13 mouse cellular contexts compared by ENCODE assay signal in the genomic region with DNA sequence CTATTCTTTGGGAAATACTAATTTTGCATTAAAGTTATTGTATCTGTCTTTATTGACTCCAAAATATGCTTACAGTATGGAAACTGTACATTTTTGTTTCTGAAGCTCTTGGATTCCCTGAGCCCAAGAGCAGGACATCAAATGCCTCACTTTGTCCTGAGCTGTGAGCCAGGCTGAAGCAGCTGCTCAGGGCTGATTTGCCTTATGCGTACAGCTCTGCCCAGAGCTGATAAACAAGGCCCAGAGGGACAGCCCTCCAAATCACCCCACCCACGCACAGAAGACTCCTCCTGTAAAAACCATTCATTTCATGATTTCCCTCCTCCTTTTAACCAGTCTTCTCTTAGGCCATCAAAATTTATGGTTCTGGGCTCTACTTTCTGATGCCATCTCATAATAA. TPM values are rescaled to one million over a fixed set of nuclear protein-coding genes. Genes with fewer than 3 reads are reported as not detected.
DNase-seq lines count a peak whose midpoint lies in the region; ATAC-seq and TF ChIP-seq lines count a peak whose summit lies in the region.
"Had no signal": no experiment of that assay in that cellular context is flagged by ENCODE, and none has a peak within 500 bp of the region (broad histone marks: within the 10 kb centered on the region; RNA-seq: fewer than 3 reads in every experiment).

No protein-coding gene starts in this region.

- no peaks in the 10 kb centered on the region for H3K27me3 ChIP-seq in forebrain, embryonic 10.5 days (ENCODE audit: poor library complexity, severe bottlenecking)
- no peaks in the 10 kb centered on the region for H3K27me3 ChIP-seq in forebrain, embryonic 15.5 days
- H3K27me3 ChIP-seq in CH12.LX (replicated peaks), result no peaks in the 10 kb centered on the region
- H3K27me3 ChIP-seq in liver, embryonic 12.5 days (replicated peaks), result no peaks in the 10 kb centered on the region

- TF ChIP-seq EP300 in CH12.LX (IDR thresholded peaks at IDR 0.05; ENCODE audit: low read length), result peak; percentile 47; the same call in 1 of the 2 replicates

- peak overlapping the region; percentile 66 for H3K27ac ChIP-seq in forebrain, embryonic 10.5 days
- no peak overlapping the region for H3K27ac ChIP-seq in forebrain, embryonic 15.5 days (replicated peaks)
- H3K27ac ChIP-seq in CH12.LX (ENCODE audit: insufficient read depth, low read depth), result no peak overlapping the region
- peak overlapping the region; percentile 99 for H3K27ac ChIP-seq in liver, embryonic 12.5 days

- H3K9ac ChIP-seq in forebrain, embryonic 15.5 days (replicated peaks), result no peak overlapping the region
- H3K9ac ChIP-seq in CH12.LX (ENCODE audit: insufficient read depth, low read depth), result no peak overlapping the region
- peak overlapping the region; percentile 73 for H3K9ac ChIP-seq in liver, embryonic 12.5 days

- no peaks in the 10 kb centered on the region for H3K79me2 ChIP-seq in CH12.LX (replicated peaks; ENCODE audit: control insufficient read depth, extremely low read depth, insufficient read depth, poor library complexity, severe bottlenecking)

- no peaks in the 10 kb centered on the region for H3K9me3 ChIP-seq in forebrain, embryonic 10.5 days
- no peaks in the 10 kb centered on the region for H3K9me3 ChIP-seq in forebrain, embryonic 15.5 days
- no peaks in the 10 kb centered on the region for H3K9me3 ChIP-seq in CH12.LX (replicated peaks; ENCODE audit: low read length)
- no peaks in the 10 kb centered on the region for H3K9me3 ChIP-seq in liver, embryonic 12.5 days (replicated peaks)

- WGBS in forebrain, embryonic 10.5 days, result 58% methylated on average over 2 of the region's 2 CpGs
- WGBS in forebrain, embryonic 15.5 days, result 62% methylated on average over 2 of the region's 2 CpGs
- WGBS in liver, embryonic 12.5 days (ENCODE audit: insufficient replicate concordance), result 7% methylated on average over 2 of the region's 2 CpGs

- no peak for TF ChIP-seq RAD21 in CH12.LX (IDR thresholded peaks at IDR 0.05; ENCODE audit: low read depth, low read length)

- H3K4me1 ChIP-seq in forebrain, embryonic 10.5 days, result peaks cover 5% of the 10 kb centered on the region
- H3K4me1 ChIP-seq in forebrain, embryonic 15.5 days, result no peaks in the 10 kb centered on the region
- peaks cover 0 to 51% of the 10 kb centered on the region in 2 experiments; a peak in 2 of 4 replicates for H3K4me1 ChIP-seq in CH12.LX (ENCODE audit: control insufficient read depth in 1 of 2, insufficient read depth in 2 of 2)
- peaks cover 45% of the 10 kb centered on the region for H3K4me1 ChIP-seq in liver, embryonic 12.5 days

- TF ChIP-seq POLR2A in CH12.LX (IDR thresholded peaks at IDR 0.05; ENCODE audit: low read depth, low read length), result no peak

- no peak for DNase-seq in forebrain, embryonic 10.5 days (ENCODE audit: extremely low spot score, low spot score)
- DNase-seq in CH12.LX (ENCODE audit: extremely low read depth), result peak; percentile 60
- peak; percentile 95 for DNase-seq in heart, adult 11 months
- DNase-seq in left cerebral cortex, adult 8-10 months (ENCODE audit: low spot score in 2 of 2), result no peak
- DNase-seq in adrenal gland, postnatal 14 days, result no peak
- DNase-seq in right cerebral cortex, postnatal 10 days (ENCODE audit: low spot score in 2 of 2), result no peak
- DNase-seq: cerebellum, postnatal 36 days; lung, postnatal 36 days had no signal

- H3K36me3 ChIP-seq in forebrain, embryonic 10.5 days (replicated peaks), result no peaks in the 10 kb centered on the region
- no peaks in the 10 kb centered on the region for H3K36me3 ChIP-seq in forebrain, embryonic 15.5 days
- H3K36me3 ChIP-seq in CH12.LX (replicated peaks in 1 of 2; ENCODE audit: control insufficient read depth in 1 of 2, insufficient read depth in 1 of 2, low read length in 1 of 2), result peaks cover 0 to 2% of the 10 kb centered on the region in 2 experiments
- peaks cover 19% of the 10 kb centered on the region for H3K36me3 ChIP-seq in liver, embryonic 12.5 days

- dilution Hi-C loops in CH12.LX (cut with MboI; ENCODE audit: extremely low pct_ligation_motif_present, extremely low pct_unique_long_range_greater_than_20kb, low sequenced_read_pairs), result no loop called here

- no peak overlapping the region for H3K4me2 ChIP-seq in forebrain, embryonic 15.5 days (replicated peaks)
- no peak overlapping the region for H3K4me2 ChIP-seq in CH12.LX (ENCODE audit: insufficient read depth, low read depth, poor library complexity, severe bottlenecking)
- peak overlapping the region; percentile 80 for H3K4me2 ChIP-seq in liver, embryonic 12.5 days

- no peak for TF ChIP-seq CTCF in CH12.LX (conservative IDR thresholded peaks at IDR 0.05 in 1 of 2, IDR thresholded peaks at IDR 0.05 in 1 of 2; ENCODE audit: low read depth in 2 of 2, low read length in 2 of 2)

- H3K4me3 ChIP-seq in forebrain, embryonic 10.5 days, result no peak overlapping the region
- no peak overlapping the region for H3K4me3 ChIP-seq in forebrain, embryonic 15.5 days
- H3K4me3 ChIP-seq in CH12.LX (replicated peaks in 1 of 3; ENCODE audit: low read depth in 2 of 3, low read length in 2 of 3, poor library complexity in 1 of 3), result no peak overlapping the region
- peak overlapping the region; percentile 51 for H3K4me3 ChIP-seq in liver, embryonic 12.5 days

- ATAC-seq in forebrain, embryonic 15.5 days (replicated peaks), result no peak
- ATAC-seq in liver, embryonic 12.5 days, result peak; percentile 99

- in situ Hi-C loops in CH12.LX (cut with MboI; ENCODE audit: low pct_ligation_motif_present, low pct_unique_long_range_greater_than_20kb, low sequenced_read_pairs), result no loop called here

TF ChIP-seq in CH12.LX, 34 proteins besides CTCF, POLR2A, EP300 and RAD21:
- 0 out of 2 replicates have a peak, but pooled peaks have one; percentile 12 for TF ChIP-seq IRF4 (IDR thresholded peaks at IDR 0.05; ENCODE audit: low read depth, low read length)
- no peak for TF ChIP-seq MAFK (IDR thresholded peaks at IDR 0.05; ENCODE audit: insufficient replicate concordance, low read length)

RNA-seq across cellular contexts. Expression of a gene that starts 1.0 kb away (rescaled TPM):
- polyA plus RNA-seq in forebrain, embryonic 10.5 days (2016; fragmentation: Nextera tagmentation; extraction: Ambion mirVana), result 1.8 and 2.7 TPM in 2 replicates
- 0.08 and 0.13 TPM in 2 replicates for polyA plus RNA-seq in forebrain, embryonic 15.5 days (2015; fragmentation: Nextera tagmentation; extraction: Ambion mirVana)
- 0.81 and 0.84 TPM in 2 replicates for total RNA-seq in CH12.LX (2012; rRNA removed)
- 1.2 and 1.6 TPM in 2 replicates for total RNA-seq in CH12.LX (2014; rRNA removed)
- 16.0 TPM in 2 replicates for polyA plus RNA-seq in CH12.LX (2012; ENCODE audit: insufficient read length, low read depth)
- polyA plus RNA-seq in liver, embryonic 12.5 days (2016; fragmentation: Nextera tagmentation; extraction: Ambion mirVana), result 46.8 and 50.0 TPM in 2 replicates
- total RNA-seq in left cerebral cortex, adult 8-10 months (2022), result under 1 TPM in 2 of 4 experiments, not detected in 2; 0.05 to 0.06 TPM
- 4.7 and 8.0 TPM in 2 replicates for total RNA-seq in adrenal gland, postnatal 14 days (2021)

RNA-seq across cellular contexts. Expression of a gene that starts 16.1 kb away (rescaled TPM):
- polyA plus RNA-seq in forebrain, embryonic 10.5 days (2016; fragmentation: Nextera tagmentation; extraction: Ambion mirVana), result not detected in 2 replicates
- polyA plus RNA-seq in forebrain, embryonic 15.5 days (2015; fragmentation: Nextera tagmentation; extraction: Ambion mirVana), result not detected in 2 replicates
- total RNA-seq in CH12.LX (2012; rRNA removed) (not detected in 2 replicates), CH12.LX (2014; rRNA removed) (not detected in 2 replicates)
- 0.73 and 1.1 TPM in 2 replicates for polyA plus RNA-seq in CH12.LX (2012; ENCODE audit: insufficient read length, low read depth)
- 0.61 and 0.62 TPM in 2 replicates for polyA plus RNA-seq in liver, embryonic 12.5 days (2016; fragmentation: Nextera tagmentation; extraction: Ambion mirVana)
- not detected for total RNA-seq in left cerebral cortex, adult 8-10 months (2022)
- total RNA-seq in adrenal gland, postnatal 14 days (2021), result not detected in 2 replicates
- total RNA-seq: left cerebral cortex, adult 18-20 months; neutrophil, adult 5-6 weeks had no signal
- polyA plus RNA-seq: testis, adult 2 months had no signal

RNA-seq across cellular contexts. Expression of a gene that starts 40.2 kb away (rescaled TPM):
- not detected in 2 replicates for polyA plus RNA-seq in forebrain, embryonic 10.5 days (2016; fragmentation: Nextera tagmentation; extraction: Ambion mirVana)
- polyA plus RNA-seq in forebrain, embryonic 15.5 days (2015; fragmentation: Nextera tagmentation; extraction: Ambion mirVana), result not detected in 2 replicates
- total RNA-seq in CH12.LX (2012; rRNA removed) (not detected in 2 replicates), CH12.LX (2014; rRNA removed) (not detected in 2 replicates)
- not detected in 2 replicates for polyA plus RNA-seq in CH12.LX (2012; ENCODE audit: insufficient read length, low read depth)
- not detected in 2 replicates for polyA plus RNA-seq in liver, embryonic 12.5 days (2016; fragmentation: Nextera tagmentation; extraction: Ambion mirVana)
- not detected for total RNA-seq in left cerebral cortex, adult 8-10 months (2022)
- total RNA-seq in adrenal gland, postnatal 14 days (2021), result not detected in 2 replicates
- total RNA-seq: left cerebral cortex, adult 18-20 months; neutrophil, adult 5-6 weeks had no signal
- polyA plus RNA-seq: testis, adult 2 months had no signal

RNA-seq across cellular contexts. Expression of a gene that starts 50.6 kb away (rescaled TPM):
- not detected in 2 replicates for polyA plus RNA-seq in forebrain, embryonic 10.5 days (2016; fragmentation: Nextera tagmentation; extraction: Ambion mirVana)
- not detected in 2 replicates for polyA plus RNA-seq in forebrain, embryonic 15.5 days (2015; fragmentation: Nextera tagmentation; extraction: Ambion mirVana)
- total RNA-seq in CH12.LX (2012; rRNA removed) (not detected in 2 replicates), CH12.LX (2014; rRNA removed) (not detected in 2 replicates)
- polyA plus RNA-seq in CH12.LX (2012; ENCODE audit: insufficient read length, low read depth), result not detected in 2 replicates
- not detected in 2 replicates for polyA plus RNA-seq in liver, embryonic 12.5 days (2016; fragmentation: Nextera tagmentation; extraction: Ambion mirVana)
- total RNA-seq in left cerebral cortex, adult 8-10 months (2022), result not detected
- total RNA-seq in adrenal gland, postnatal 14 days (2021), result not detected in 2 replicates
- total RNA-seq: left cerebral cortex, adult 18-20 months; neutrophil, adult 5-6 weeks had no signal
- polyA plus RNA-seq: testis, adult 2 months had no signal

Comparison
In these comparisons a context has a peak if more than half of its experiments do, and no peak if none do; other contexts are left out.
1. H3K27ac ChIP-seq: peak in forebrain, embryonic 10.5 days (single experiment) and liver, embryonic 12.5 days (single experiment); none in forebrain, embryonic 15.5 days (single experiment) and CH12.LX (single experiment).
2. DNase-seq: peak in CH12.LX (single experiment) and heart, adult 11 months (single experiment); none in forebrain, embryonic 10.5 days (single experiment), left cerebral cortex, adult 8-10 months (0 of 2), adrenal gland, postnatal 14 days (single experiment) and right cerebral cortex, postnatal 10 days (0 of 2).